Mouse (Mus musculus) c-Kit-positive CD71-positive TER-119-negative erythroid progenitor cells, embryonic 14.5 days (primary cell): ENCODE data around the gene Ppp1r9a.
"Not testable (repeated sequence)": the region's sequence is repeated elsewhere in the genome, so short reads cannot be mapped to it uniquely, and the experiment has no call there.

ENCODE experiments used
- DNase-seq: peaks from one replicate; pipeline ENCODE4 v3.0.0-alpha.2; 2013; ENCODE audit warnings: low read depth

The Ppp1r9a gene

GRCm38 (mm10) chr6:4902674-4903324, at the start of gene Ppp1r9a:
Ppp1r9a (plus strand) TSS chr6:4902917.
- DNase-seq, result no peak

- DNase-seq, result no peak
Measured at GRCm38 (mm10) chr6:4855236-4855635, 47.5 kb upstream of the Ppp1r9a start.

- DNase-seq, result no peak
Measured at GRCm38 (mm10) chr6:4856919-4857318, 45.8 kb upstream of the Ppp1r9a start.

DNA sequence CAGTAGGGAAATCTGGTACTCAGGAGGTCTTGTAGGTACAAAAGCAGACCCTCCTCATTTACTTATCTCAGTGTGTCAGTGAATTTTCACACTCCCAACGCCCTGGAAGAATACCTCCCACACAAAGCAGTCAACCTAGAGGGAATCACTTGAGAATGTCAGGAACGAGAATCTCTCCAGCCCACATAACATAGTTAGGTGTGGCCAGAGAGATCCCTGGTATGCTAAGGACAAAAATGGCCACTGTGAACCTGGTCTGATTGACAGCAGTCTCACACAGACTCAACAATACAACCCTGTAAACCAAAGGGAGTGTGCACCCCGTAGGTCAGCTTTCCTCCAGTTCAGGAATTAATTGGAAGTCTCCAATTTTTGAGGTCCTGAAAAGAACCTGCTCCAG, 18.4 kb upstream of the Ppp1r9a start:
- no peak for DNase-seq

- no peak for DNase-seq
Measured at GRCm38 (mm10) chr6:4889544-4889943, 13.2 kb upstream of the Ppp1r9a start.

- DNase-seq, result no peak
Measured at GRCm38 (mm10) chr6:4892417-4892816, 10.3 kb upstream of the Ppp1r9a start.

DNA sequence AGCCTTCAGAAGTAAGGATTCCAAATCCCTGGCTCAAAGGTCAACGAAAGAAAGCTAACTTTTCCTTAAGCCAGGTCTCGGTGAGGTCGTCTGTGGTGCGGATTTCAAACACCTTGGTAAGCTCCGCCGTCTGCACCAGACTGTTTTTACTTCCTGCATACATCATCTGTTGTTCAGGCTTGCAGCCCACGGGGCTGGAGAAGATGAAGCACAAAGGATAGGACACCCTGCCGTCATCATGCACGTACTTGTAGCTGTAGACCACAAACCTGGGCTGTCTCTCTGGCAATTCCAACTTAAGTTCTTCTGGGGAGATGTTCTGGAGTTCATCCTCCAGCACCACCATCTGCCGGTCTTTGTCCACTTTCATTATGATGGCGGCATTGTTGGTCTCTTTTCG, 9.4 kb upstream of the Ppp1r9a start:
- DNase-seq, result not testable (repeated sequence)

DNA sequence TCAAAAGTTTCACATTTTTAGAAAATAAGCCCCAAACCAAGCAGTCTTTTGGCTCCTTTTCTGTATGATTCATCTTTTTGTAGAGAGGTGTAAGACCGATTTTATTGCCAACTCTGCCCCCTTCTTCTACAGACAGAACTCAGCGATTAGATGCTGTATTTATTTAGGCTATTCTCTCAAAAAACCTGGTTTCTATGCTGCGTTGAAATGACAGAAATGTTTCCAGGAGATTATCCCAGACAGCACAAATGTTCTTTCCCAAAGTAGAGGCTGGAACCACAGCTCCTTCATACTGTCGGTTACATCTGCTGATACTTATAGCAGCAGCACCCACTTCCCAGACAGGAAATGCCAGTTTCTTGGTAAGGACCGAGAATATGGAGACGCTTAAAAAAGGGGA, 2.8 kb upstream of the Ppp1r9a start:
- no peak for DNase-seq

DNA sequence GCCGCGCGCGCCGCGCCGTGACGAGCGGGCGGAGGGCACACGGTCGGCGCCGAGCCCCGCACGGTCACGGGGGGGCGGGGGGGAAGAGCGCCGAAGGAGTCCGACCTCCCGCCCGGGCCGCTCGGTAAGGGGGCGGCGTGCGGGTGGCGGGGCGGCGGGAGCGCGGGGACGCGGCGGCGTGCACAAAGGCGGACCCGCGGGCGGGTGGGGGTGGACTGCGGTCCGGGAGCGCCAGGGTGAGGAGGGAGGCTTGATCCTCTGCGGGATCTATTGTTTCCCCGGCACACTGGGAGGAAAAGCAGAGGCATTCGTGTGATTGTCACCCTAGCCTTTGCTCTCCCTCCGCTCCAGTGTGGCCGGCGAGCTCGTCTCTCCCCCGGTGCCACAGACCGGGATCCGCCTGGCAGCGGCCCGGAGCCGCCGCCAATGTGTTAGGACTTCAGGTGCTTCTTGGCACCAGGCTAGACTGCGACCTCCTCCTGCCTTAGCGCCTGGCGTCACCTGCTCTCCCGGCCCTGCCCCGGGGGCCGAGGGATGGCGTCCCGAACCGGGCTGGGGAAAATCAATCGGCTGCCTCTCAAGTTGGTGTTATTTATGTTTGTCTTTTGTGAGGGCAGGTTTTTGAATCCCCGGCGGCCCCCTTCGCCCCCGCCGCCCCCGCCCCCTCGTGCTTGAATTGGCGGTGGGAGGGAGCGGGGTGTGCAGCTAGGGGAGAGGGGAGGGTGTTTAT, 773 bp downstream of the Ppp1r9a start:
- DNase-seq, result no peak

DNA sequence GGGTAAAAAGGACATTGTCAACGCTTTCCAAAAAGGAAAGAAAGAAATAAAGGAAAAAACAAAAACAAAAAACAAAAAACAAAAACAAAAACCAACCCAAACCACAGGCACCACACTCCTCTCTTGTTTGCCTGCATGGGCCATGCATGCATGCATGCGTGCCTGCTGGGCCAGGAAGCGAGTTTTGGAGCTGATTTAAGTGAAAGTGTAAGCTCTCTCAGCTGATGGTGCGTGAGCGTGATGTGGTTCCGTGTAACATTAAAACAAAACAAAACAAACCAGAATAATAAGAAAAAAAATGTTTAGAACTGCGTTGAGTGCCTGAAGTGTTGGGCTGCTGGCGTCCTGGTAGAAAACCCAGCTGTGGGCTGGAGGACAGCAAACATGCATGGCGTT, 1.3 kb downstream of the Ppp1r9a start:
- no peak for DNase-seq

- DNase-seq, result no peak
Measured at GRCm38 (mm10) chr6:4910042-4910634, 7.4 kb downstream of the Ppp1r9a start.

- no peak for DNase-seq
Measured at GRCm38 (mm10) chr6:4918470-4918869, 15.8 kb downstream of the Ppp1r9a start.

DNA sequence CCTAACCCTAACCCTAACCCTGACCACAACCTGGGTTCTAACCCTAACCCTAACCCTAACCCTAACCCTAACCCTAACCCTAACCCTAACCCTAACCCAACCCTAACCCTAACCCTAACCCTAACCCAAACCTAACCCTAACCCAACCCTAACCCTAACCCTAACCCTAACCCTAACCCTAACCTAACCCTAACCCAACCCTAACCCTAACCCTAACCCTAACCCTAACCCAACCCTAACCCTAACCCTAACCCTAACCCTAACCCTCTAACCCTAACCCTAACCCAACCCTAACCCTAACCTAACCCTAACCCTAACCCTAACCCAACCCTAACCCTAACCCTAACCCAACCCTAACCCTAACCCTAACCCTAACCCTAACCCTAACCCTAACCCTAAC, 21.1 kb downstream of the Ppp1r9a start:
- DNase-seq, result not testable (repeated sequence)

GRCm38 (mm10) chr6:4925966-4926687, 23.4 kb downstream of the Ppp1r9a start:
- no peak for DNase-seq

DNA sequence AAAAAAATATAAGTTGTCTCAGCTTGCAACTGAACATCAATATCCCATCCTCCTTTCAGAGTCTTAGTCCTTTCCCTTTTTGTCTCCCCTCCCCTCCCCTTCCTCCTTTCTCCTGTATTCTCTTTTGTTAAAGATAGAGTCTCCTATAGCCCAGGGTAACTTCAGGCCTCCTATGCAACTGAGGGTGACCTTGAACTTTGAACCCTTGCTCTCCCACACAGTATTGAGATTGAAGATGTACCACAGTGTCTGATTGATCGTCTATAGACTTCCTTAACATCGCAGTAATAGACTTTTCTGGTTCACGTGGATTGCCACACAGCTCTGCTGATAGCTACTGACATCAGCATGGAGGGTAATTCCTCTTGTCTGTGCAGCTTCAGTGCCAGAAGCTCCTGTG, 27.6 kb downstream of the Ppp1r9a start:
- DNase-seq, result no peak

- no peak for DNase-seq
Measured at GRCm38 (mm10) chr6:4938901-4939300, 36.2 kb downstream of the Ppp1r9a start.

- no peak for DNase-seq
Measured at GRCm38 (mm10) chr6:4940086-4940485, 37.4 kb downstream of the Ppp1r9a start.

- no peak for DNase-seq
Measured at GRCm38 (mm10) chr6:4940639-4941038, 37.9 kb downstream of the Ppp1r9a start.

- DNase-seq, result no peak
Measured at GRCm38 (mm10) chr6:4943821-4944220, 41.1 kb downstream of the Ppp1r9a start.

- DNase-seq, result no peak
Measured at GRCm38 (mm10) chr6:4948056-4948455, 45.3 kb downstream of the Ppp1r9a start.

GRCm38 (mm10) chr6:4949701-4950100, 47.0 kb downstream of the Ppp1r9a start:
- DNase-seq, result no peak

DNA sequence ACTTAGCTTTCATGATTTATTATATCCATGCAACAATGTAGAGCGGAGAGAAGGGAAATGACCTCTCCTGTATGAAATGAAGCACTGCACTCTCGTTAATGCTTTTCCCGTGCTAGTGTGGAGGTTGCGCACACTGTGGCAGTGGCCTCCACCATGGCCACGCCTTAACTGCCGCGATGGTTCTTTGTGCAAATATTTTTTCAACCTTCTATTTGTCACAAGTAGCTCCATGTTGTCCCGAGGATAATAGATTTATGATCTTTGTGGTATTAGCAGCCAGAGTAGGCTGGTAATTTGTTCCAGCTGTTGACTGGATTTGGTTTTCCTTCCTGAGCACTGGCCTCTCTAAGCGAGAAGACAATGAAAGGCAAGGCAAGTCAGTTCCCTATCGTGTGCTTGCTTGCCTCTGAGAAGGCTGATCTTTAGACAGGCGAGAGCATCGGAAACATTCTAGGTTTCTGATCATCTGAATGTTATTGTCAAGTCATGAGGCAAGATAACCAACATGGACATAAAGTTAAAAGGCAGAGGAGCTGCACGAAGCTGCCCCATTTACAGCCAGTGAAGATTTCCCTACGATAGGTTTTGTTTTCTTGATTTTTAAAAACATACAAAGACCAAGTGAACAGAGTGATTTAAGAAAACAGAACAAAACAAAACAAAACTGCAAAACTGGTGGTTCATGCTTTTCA, 50.5 kb downstream of the Ppp1r9a start:
- DNase-seq, result no peak
